Mouse (Mus musculus) kidney, adult 2 months (tissue): ENCODE measurements at regions not wholly inside any gene's neighbourhood (a gene's known extent, or its start where the extent isn't known, plus 50 kb on each side); places are given as distances from the start of the nearest gene placed in this dataset.

Experiments
- DNase-seq: peaks from one replicate; pipeline ENCODE4 v3.0.0; 2021
- H3K27ac ChIP-seq: fragments of 200-500 bp; 2 replicates; pipeline ENCODE4 v1.5.1; 2012; ENCODE audit warnings: low read depth, low read length, control low read depth, inconsistent platforms; ENCODE audit not compliant: insufficient read depth
- H3K27me3 ChIP-seq: fragments of 200-500 bp; replicated peaks from 2 replicates; pipeline ENCODE4 v1.6.1; 2012; ENCODE audit warnings: mild to moderate bottlenecking, moderate library complexity, low read length, inconsistent platforms; ENCODE audit not compliant: control insufficient read depth, insufficient read depth
- H3K36me3 ChIP-seq: fragments of 200-500 bp; 2 replicates; pipeline ENCODE4 v1.6.1; 2012; ENCODE audit warnings: mild to moderate bottlenecking, moderate library complexity, low read length, inconsistent platforms; ENCODE audit not compliant: control insufficient read depth, insufficient read depth
- H3K4me1 ChIP-seq: fragments of 200-500 bp; 2 replicates; pipeline ENCODE4 v1.6.1; 2011; ENCODE audit warnings: low read length; ENCODE audit not compliant: control insufficient read depth, insufficient read depth
- H3K4me3 ChIP-seq: fragments of 200-500 bp; 2 replicates; pipeline ENCODE4 v1.5.1; 2011; ENCODE audit warnings: mild to moderate bottlenecking, low read depth, low read length, control low read depth; ENCODE audit not compliant: insufficient read depth
- CTCF ChIP-seq: fragments of 200-500 bp; conservative IDR thresholded peaks from 2 replicates; pipeline ENCODE4 v1.5.1; 2011; ENCODE audit warnings: low read depth, mild to moderate bottlenecking, control low read depth, low read length, moderate library complexity, mixed read lengths; ENCODE audit not compliant: insufficient read depth, insufficient read length
- POLR2A ChIP-seq: fragments of 200-500 bp; IDR thresholded peaks from one replicate; pipeline ENCODE4 v1.6.1; 2011; ENCODE audit warnings: low read depth, low read length, control low read depth
- WGBS: fragments of 180-500 bp; shearing (Covaris S2); methylation state at CpG from one replicate; pipeline ENCODE4 v1.1.7; 2018; 5-methylcytosine and 5-hydroxymethylcytosine counted together

GRCm38 (mm10) chr1:125158481-125158880 lies 277.0 kb downstream of the Actr3 start:
- no peak overlapping the region for H3K27ac ChIP-seq
- WGBS = 46% methylated on average over 4 of the region's 4 CpGs
- H3K36me3 ChIP-seq = no peaks in the 10 kb centered on the region
- H3K27me3 ChIP-seq = no peaks in the 10 kb centered on the region
- peak; percentile 53 for DNase-seq
- H3K4me1 ChIP-seq = no peaks in the 10 kb centered on the region
- TF ChIP-seq CTCF (no peak), POLR2A (no peak)
- no peak overlapping the region for H3K4me3 ChIP-seq

DNA sequence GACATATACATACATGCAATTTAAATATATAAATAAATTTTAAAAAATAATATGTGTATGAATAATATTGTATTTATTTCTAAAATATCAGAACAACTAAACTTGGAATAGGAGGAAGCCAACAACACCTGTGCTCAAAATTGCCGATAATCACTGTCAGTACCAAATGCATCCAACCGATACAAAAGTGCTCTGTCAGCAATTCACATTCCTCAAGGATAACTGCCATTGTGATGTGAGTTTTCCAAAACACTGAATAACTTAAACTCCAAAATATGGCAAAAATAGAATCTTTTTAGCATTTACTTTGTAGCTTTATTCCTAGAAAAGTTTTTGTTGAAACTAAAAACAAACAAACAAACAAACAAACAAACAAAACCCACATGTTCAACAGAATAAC lies 279.4 kb downstream of the Actr3 start:
- Histone ChIP-seq H3K36me3 (no peaks in the 10 kb centered on the region), H3K4me1 (no peaks in the 10 kb centered on the region), H3K27ac (no peak overlapping the region), H3K27me3 (no peaks in the 10 kb centered on the region), H3K4me3 (no peak overlapping the region)
- DNase-seq = no peak
- 94% methylated on average over 2 of the region's 2 CpGs for WGBS
- TF ChIP-seq CTCF = no peak
- TF ChIP-seq POLR2A = no peak

- H3K36me3 ChIP-seq = no peaks in the 10 kb centered on the region
- H3K27ac ChIP-seq = no peak overlapping the region
- H3K27me3 ChIP-seq = no peaks in the 10 kb centered on the region
- DNase-seq = no peak
- no peak for TF ChIP-seq POLR2A
- no peaks in the 10 kb centered on the region for H3K4me1 ChIP-seq
- no peak overlapping the region for H3K4me3 ChIP-seq
These were observed 285.7 kb downstream of the Actr3 start for GRCm38 (mm10) chr1:125149817-125150216.

DNA sequence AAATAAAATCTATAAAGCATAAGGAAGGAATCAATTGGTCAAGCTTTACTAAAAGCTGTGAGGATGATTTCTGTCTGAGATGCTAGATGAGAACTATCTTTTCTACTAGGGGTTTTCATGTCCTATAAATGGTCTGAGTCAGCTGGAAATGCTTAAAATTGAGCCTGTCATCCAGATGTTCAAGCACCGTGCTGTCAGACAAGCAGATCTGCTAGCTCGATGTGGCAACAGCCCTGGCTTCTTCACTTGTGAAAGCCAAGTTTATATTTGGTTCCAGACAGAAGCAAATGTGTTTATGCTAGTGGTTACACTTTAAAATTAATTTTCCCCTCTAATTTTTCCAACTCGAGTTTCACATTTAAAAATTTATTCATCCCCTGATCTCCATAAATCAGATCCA lies 311.7 kb downstream of the Actr3 start:
- Histone ChIP-seq H3K4me1 (no peaks in the 10 kb centered on the region), H3K4me3 (no peak overlapping the region), H3K27me3 (no peaks in the 10 kb centered on the region), H3K27ac (no peak overlapping the region), H3K36me3 (no peaks in the 10 kb centered on the region)
- WGBS = 46% methylated on average over 3 of the region's 3 CpGs
- no peak for DNase-seq
- TF ChIP-seq POLR2A (no peak), CTCF (no peak)

DNA sequence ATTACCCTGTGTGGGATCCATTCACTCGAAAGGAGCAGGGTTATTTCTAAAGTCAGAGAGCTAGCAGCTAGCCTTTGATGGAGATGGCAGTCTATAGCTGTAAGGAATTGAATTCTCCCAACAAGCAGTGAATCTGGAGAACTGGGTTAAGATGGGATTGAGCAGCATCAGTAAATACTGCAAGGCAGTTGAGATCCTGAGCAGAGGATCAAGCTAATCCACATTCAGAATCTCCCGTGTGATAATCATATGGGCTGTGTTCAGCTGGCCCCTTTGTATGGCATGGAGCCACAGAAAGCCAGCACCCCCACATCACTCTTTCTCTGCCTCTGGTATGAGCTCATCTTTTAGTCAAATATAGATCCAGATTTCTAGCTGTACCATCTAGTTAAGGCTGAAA lies 334.9 kb downstream of the Actr3 start:
- no peak for TF ChIP-seq CTCF
- TF ChIP-seq POLR2A = no peak
- Histone ChIP-seq H3K36me3 (no peaks in the 10 kb centered on the region), H3K27me3 (no peaks in the 10 kb centered on the region), H3K4me3 (no peak overlapping the region), H3K27ac (no peak overlapping the region), H3K4me1 (no peaks in the 10 kb centered on the region)
- no peak for DNase-seq
- WGBS = 78% methylated on average over 2 of the region's 2 CpGs

DNA sequence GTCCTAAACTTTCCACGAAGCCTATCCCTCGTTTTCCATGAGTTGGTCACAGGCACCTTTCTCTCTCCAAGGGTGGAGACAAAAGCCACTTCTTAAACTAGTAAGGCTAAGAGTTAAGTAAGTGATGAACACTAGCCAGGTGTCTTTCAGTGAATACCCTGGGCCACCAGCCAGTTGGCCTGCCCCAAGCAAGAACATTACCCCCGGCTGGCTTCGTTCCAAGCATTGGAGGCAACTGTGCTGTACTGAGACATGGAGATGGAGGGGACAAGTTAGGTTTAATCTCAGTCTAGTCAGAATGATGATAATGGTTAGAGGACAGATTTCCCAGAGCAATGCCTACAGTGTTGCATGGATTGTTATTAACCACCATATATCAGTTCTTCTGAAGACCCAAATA lies 350.6 kb downstream of the Actr3 start:
- no peak overlapping the region for H3K4me3 ChIP-seq
- no peaks in the 10 kb centered on the region for H3K27me3 ChIP-seq
- no peaks in the 10 kb centered on the region for H3K4me1 ChIP-seq
- no peaks in the 10 kb centered on the region for H3K36me3 ChIP-seq
- TF ChIP-seq CTCF (no peak), POLR2A (no peak)
- DNase-seq = no peak
- WGBS = 78% methylated on average over 4 of the region's 4 CpGs
- H3K27ac ChIP-seq = no peak overlapping the region

GRCm38 (mm10) chr1:125039572-125040326 lies 395.8 kb downstream of the Actr3 start:
- Histone ChIP-seq H3K36me3 (no peaks in the 10 kb centered on the region), H3K4me3 (no peak overlapping the region), H3K27me3 (no peaks in the 10 kb centered on the region; the same call in 1 of the 2 replicates), H3K27ac (no peak overlapping the region), H3K4me1 (no peaks in the 10 kb centered on the region)
- DNase-seq = no peak
- 43% methylated on average over 4 of the region's 4 CpGs for WGBS
- TF ChIP-seq CTCF = no peak
- TF ChIP-seq POLR2A = no peak

GRCm38 (mm10) chr1:125013301-125013700 lies 422.2 kb downstream of the Actr3 start:
- H3K4me3 ChIP-seq = no peak overlapping the region
- H3K27me3 ChIP-seq = no peaks in the 10 kb centered on the region
- no peaks in the 10 kb centered on the region for H3K4me1 ChIP-seq
- TF ChIP-seq POLR2A = no peak
- no peak for TF ChIP-seq CTCF
- WGBS = 81% methylated on average over 4 of the region's 4 CpGs
- no peak overlapping the region for H3K27ac ChIP-seq
- DNase-seq = no peak
- H3K36me3 ChIP-seq = no peaks in the 10 kb centered on the region
